Comparison of ENCODE assay signal across 7 mouse cellular contexts in genomic region chr14:20724043-20724442, GRCm38 (mm10). TPM values are rescaled to one million over a fixed set of nuclear protein-coding genes. Genes with fewer than 3 reads are reported as not detected.
DNase-seq lines count a peak whose midpoint lies in the region; ATAC-seq and TF ChIP-seq lines count a peak whose summit lies in the region.

No protein-coding gene starts in this region.

- no peak overlapping the region for H3K4me3 ChIP-seq in C2C12 (ENCODE audit: insufficient read depth, poor library complexity, severe bottlenecking)
- no peak overlapping the region for H3K4me3 ChIP-seq in forebrain, embryonic 15.5 days
- no peak overlapping the region for H3K4me3 ChIP-seq in limb, embryonic 14.5 days (replicated peaks; ENCODE audit: low read length)

- no peaks in the 10 kb centered on the region for H3K79me3 ChIP-seq in C2C12 (ENCODE audit: low read depth)

- no peak overlapping the region for H3K9ac ChIP-seq in forebrain, embryonic 15.5 days (replicated peaks)
- no peak overlapping the region for H3K9ac ChIP-seq in limb, embryonic 14.5 days (ENCODE audit: low read depth, low read length, severe bottlenecking)

- no peak for TF ChIP-seq POLR2A in limb, embryonic 14.5 days (IDR thresholded peaks at IDR 0.05; ENCODE audit: borderline replicate concordance, extremely low read depth, insufficient read depth, insufficient read length)

- no peaks in the 10 kb centered on the region for H3K79me2 ChIP-seq in C2C12 (ENCODE audit: control insufficient read depth, insufficient read depth)

- no peak overlapping the region for H3ac ChIP-seq in C2C12 (ENCODE audit: control insufficient read depth, insufficient read length, low read depth)

- peak; percentile 69 for DNase-seq in 3T3-L1 (ENCODE audit: low read depth, low spot score)
- DNase-seq in c-Kit-negative CD71-positive TER-119-positive erythroid progenitor cells, embryonic 14.5 days (ENCODE audit: low read depth, low spot score): peak; percentile 40
- peak; percentile 68 for DNase-seq in kidney, adult 18-20 months
- peak; percentile 68 for DNase-seq in limb, embryonic 14.5 days (ENCODE audit: low spot score)
- peak; percentile 81 for DNase-seq in retina, embryonic 14.5 days (ENCODE audit: low spot score)

- no peak overlapping the region for H3K27ac ChIP-seq in forebrain, embryonic 15.5 days (replicated peaks)
- no peak overlapping the region for H3K27ac ChIP-seq in limb, embryonic 14.5 days (replicated peaks; ENCODE audit: low read depth, low read length)

- H3K27me3 ChIP-seq in C2C12 (ENCODE audit: control insufficient read depth, insufficient read depth, insufficient read length): no peaks in the 10 kb centered on the region
- H3K27me3 ChIP-seq in forebrain, embryonic 15.5 days: no peaks in the 10 kb centered on the region
- H3K27me3 ChIP-seq in limb, embryonic 14.5 days (ENCODE audit: control insufficient read depth, insufficient read depth, low read length): no peaks in the 10 kb centered on the region

- peak; percentile 26 for TF ChIP-seq CTCF in C2C12 (IDR thresholded peaks at IDR 0.05; ENCODE audit: control insufficient read depth, insufficient read depth, insufficient read length)

- WGBS in forebrain, embryonic 15.5 days: 20% methylated on average over 5 of the region's 5 CpGs
- 23% methylated on average over 5 of the region's 5 CpGs for WGBS in limb, embryonic 14.5 days

- H3K4me1 ChIP-seq in forebrain, embryonic 15.5 days: no peaks in the 10 kb centered on the region
- H3K4me1 ChIP-seq in limb, embryonic 14.5 days (ENCODE audit: control insufficient read depth, insufficient read depth, low read length): no peaks in the 10 kb centered on the region

- peak; percentile 49 for ATAC-seq in forebrain, embryonic 15.5 days (replicated peaks)
- no peak for ATAC-seq in limb, embryonic 14.5 days (ENCODE audit: low FRiP score, low read depth)

- H3K36me3 ChIP-seq in C2C12 (ENCODE audit: control insufficient read depth, insufficient read depth): peaks cover 82% of the 10 kb centered on the region
- peaks cover 85% of the 10 kb centered on the region for H3K36me3 ChIP-seq in forebrain, embryonic 15.5 days
- peaks cover 95% of the 10 kb centered on the region for H3K36me3 ChIP-seq in limb, embryonic 14.5 days (ENCODE audit: control insufficient read depth, insufficient read depth, low read length)

- H3K4me2 ChIP-seq in forebrain, embryonic 15.5 days (replicated peaks): no peak overlapping the region
- no peak overlapping the region for H3K4me2 ChIP-seq in limb, embryonic 14.5 days (replicated peaks; ENCODE audit: low read depth, low read length, severe bottlenecking)

- H3K9me3 ChIP-seq in forebrain, embryonic 15.5 days: no peaks in the 10 kb centered on the region
- no peaks in the 10 kb centered on the region for H3K9me3 ChIP-seq in limb, embryonic 14.5 days (ENCODE audit: control insufficient read depth, low read length)

TF ChIP-seq in C2C12, 6 proteins besides CTCF, POLR2A, EP300 and RAD21:
- TF ChIP-seq FOSL1 (IDR thresholded peaks at IDR 0.05; ENCODE audit: insufficient read depth, low read length, poor library complexity, severe bottlenecking): no peak
- TF ChIP-seq USF1 (IDR thresholded peaks at IDR 0.05; ENCODE audit: low read depth): no peak
- no peak for TF ChIP-seq MYOG (IDR thresholded peaks at IDR 0.05; ENCODE audit: control insufficient read depth, extremely low read depth, insufficient read length)
- no peak for TF ChIP-seq MYOD1 (IDR thresholded peaks at IDR 0.05; ENCODE audit: control insufficient read depth, insufficient read length, low read depth)
- no peak for TF ChIP-seq MAX (IDR thresholded peaks at IDR 0.05)
- TF ChIP-seq CEBPB (IDR thresholded peaks at IDR 0.05; ENCODE audit: low read depth): no peak

RNA-seq across cellular contexts. Expression of gene Ndst2, which starts 10.3 kb away (rescaled TPM):
- 13.5 TPM for polyA plus RNA-seq in C2C12 (2012; fragmentation: generic; extraction: Trizol)
- polyA plus RNA-seq in forebrain, embryonic 15.5 days (2015; fragmentation: Nextera tagmentation; extraction: Ambion mirVana): 15.7 and 16.9 TPM in 2 replicates
- polyA plus RNA-seq in limb, embryonic 14.5 days (2012; rRNA removed): 65.9 and 74.0 TPM in 2 replicates
- polyA plus RNA-seq in limb, embryonic 14.5 days (2014; fragmentation: Nextera tagmentation; extraction: Ambion mirVana): 36.5 and 41.4 TPM in 2 replicates

RNA-seq across cellular contexts. Expression of gene Zswim8, which starts 16.7 kb away (rescaled TPM):
- polyA plus RNA-seq in C2C12 (2012; fragmentation: generic; extraction: Trizol): 74.0 TPM
- polyA plus RNA-seq in forebrain, embryonic 15.5 days (2015; fragmentation: Nextera tagmentation; extraction: Ambion mirVana): 46.1 and 47.1 TPM in 2 replicates
- polyA plus RNA-seq in limb, embryonic 14.5 days (2012; rRNA removed): 195 and 272 TPM in 2 replicates
- 38.9 and 43.7 TPM in 2 replicates for polyA plus RNA-seq in limb, embryonic 14.5 days (2014; fragmentation: Nextera tagmentation; extraction: Ambion mirVana)

RNA-seq across cellular contexts. Expression of gene Chchd1, which starts 21.2 kb away (rescaled TPM):
- polyA plus RNA-seq in C2C12 (2012; fragmentation: generic; extraction: Trizol): 177 TPM
- polyA plus RNA-seq in forebrain, embryonic 15.5 days (2015; fragmentation: Nextera tagmentation; extraction: Ambion mirVana): 213 TPM in 2 replicates
- 62.8 and 131 TPM in 2 replicates for polyA plus RNA-seq in limb, embryonic 14.5 days (2012; rRNA removed)
- polyA plus RNA-seq in limb, embryonic 14.5 days (2014; fragmentation: Nextera tagmentation; extraction: Ambion mirVana): 187 and 202 TPM in 2 replicates

RNA-seq across cellular contexts. Expression of gene Fut11, which starts 29.3 kb away (rescaled TPM):
- polyA plus RNA-seq in C2C12 (2012; fragmentation: generic; extraction: Trizol): 6.3 TPM
- 23.1 and 23.9 TPM in 2 replicates for polyA plus RNA-seq in forebrain, embryonic 15.5 days (2015; fragmentation: Nextera tagmentation; extraction: Ambion mirVana)
- polyA plus RNA-seq in limb, embryonic 14.5 days (2012; rRNA removed): 22.6 and 26.7 TPM in 2 replicates
- polyA plus RNA-seq in limb, embryonic 14.5 days (2014; fragmentation: Nextera tagmentation; extraction: Ambion mirVana): 26.9 and 29.2 TPM in 2 replicates

RNA-seq across cellular contexts. Expression of gene Sec24c, which starts 49.9 kb away (rescaled TPM):
- polyA plus RNA-seq in C2C12 (2012; fragmentation: generic; extraction: Trizol): 63.4 TPM
- polyA plus RNA-seq in forebrain, embryonic 15.5 days (2015; fragmentation: Nextera tagmentation; extraction: Ambion mirVana): 83.9 and 85.5 TPM in 2 replicates
- polyA plus RNA-seq in limb, embryonic 14.5 days (2012; rRNA removed): 149 and 207 TPM in 2 replicates
- polyA plus RNA-seq in limb, embryonic 14.5 days (2014; fragmentation: Nextera tagmentation; extraction: Ambion mirVana): 77.2 and 84.0 TPM in 2 replicates
